Mouse (Mus musculus): ENCODE data around the gene Tapt1. TPM values are rescaled to one million over a fixed set of nuclear protein-coding genes. Genes with fewer than 3 reads are reported as not detected.

Gene Tapt1
- polyA plus RNA-seq, 1 experiment: 41.9 TPM

- Histone ChIP-seq H3K27ac (ENCODE audit: control insufficient read depth, insufficient read depth, low read depth, low read length, poor library complexity) (no peak overlapping the region), H3K4me1 (ENCODE audit: control insufficient read depth, insufficient read depth, low read length) (no peaks in the 10 kb centered on the region; the same call in 1 of the 2 replicates), H3K4me3 (replicated peaks; ENCODE audit: control insufficient read depth, low read depth, low read length) (no peak overlapping the region)
- TF ChIP-seq POLR2A (IDR thresholded peaks at IDR 0.05; ENCODE audit: borderline replicate concordance, control insufficient read depth, low read depth, low read length) (no peak), CTCF (IDR thresholded peaks at IDR 0.05; ENCODE audit: control insufficient read depth, insufficient read depth, low read length) (no peak)
- WGBS: 76% methylated on average over 4 of the region's 4 CpGs
Measured at GRCm38 (mm10) chr5:44242828-44243227, 16.4 kb upstream of the Tapt1 start.

GRCm38 (mm10) chr5:44241726-44242125, 15.3 kb upstream of the Tapt1 start:
- H3K4me1 ChIP-seq (ENCODE audit: control insufficient read depth, insufficient read depth, low read length): no peaks in the 10 kb centered on the region; the same call in 1 of the 2 replicates
- H3K27ac ChIP-seq (ENCODE audit: control insufficient read depth, insufficient read depth, low read depth, low read length, poor library complexity): no peak overlapping the region
- 77% methylated on average over 1 of the region's 1 CpGs for WGBS
- no peak overlapping the region for H3K4me3 ChIP-seq (replicated peaks; ENCODE audit: control insufficient read depth, low read depth, low read length)
- TF ChIP-seq CTCF (IDR thresholded peaks at IDR 0.05; ENCODE audit: control insufficient read depth, insufficient read depth, low read length) (no peak), POLR2A (IDR thresholded peaks at IDR 0.05; ENCODE audit: borderline replicate concordance, control insufficient read depth, low read depth, low read length) (no peak)

- no peak for TF ChIP-seq POLR2A (IDR thresholded peaks at IDR 0.05; ENCODE audit: borderline replicate concordance, control insufficient read depth, low read depth, low read length)
- TF ChIP-seq CTCF (IDR thresholded peaks at IDR 0.05; ENCODE audit: control insufficient read depth, insufficient read depth, low read length): no peak
- Histone ChIP-seq H3K4me3 (replicated peaks; ENCODE audit: control insufficient read depth, low read depth, low read length) (no peak overlapping the region), H3K4me1 (ENCODE audit: control insufficient read depth, insufficient read depth, low read length) (no peaks in the 10 kb centered on the region; the same call in 1 of the 2 replicates), H3K27ac (ENCODE audit: control insufficient read depth, insufficient read depth, low read depth, low read length, poor library complexity) (no peak overlapping the region)
- 37% methylated on average over 7 of the region's 7 CpGs for WGBS
Measured at GRCm38 (mm10) chr5:44239187-44240136, 13.0 kb upstream of the Tapt1 start.

GRCm38 (mm10) chr5:44238201-44238600, 11.8 kb upstream of the Tapt1 start:
- H3K27ac ChIP-seq (ENCODE audit: control insufficient read depth, insufficient read depth, low read depth, low read length, poor library complexity): no peak overlapping the region
- TF ChIP-seq POLR2A (IDR thresholded peaks at IDR 0.05; ENCODE audit: borderline replicate concordance, control insufficient read depth, low read depth, low read length) (no peak), CTCF (IDR thresholded peaks at IDR 0.05; ENCODE audit: control insufficient read depth, insufficient read depth, low read length) (no peak)
- no peaks in the 10 kb centered on the region; the same call in 1 of the 2 replicates for H3K4me1 ChIP-seq (ENCODE audit: control insufficient read depth, insufficient read depth, low read length)
- 8% methylated on average over 7 of the region's 7 CpGs for WGBS
- no peak overlapping the region for H3K4me3 ChIP-seq (replicated peaks; ENCODE audit: control insufficient read depth, low read depth, low read length)

- 90% methylated on average over 7 of the region's 7 CpGs for WGBS
- TF ChIP-seq POLR2A (IDR thresholded peaks at IDR 0.05; ENCODE audit: borderline replicate concordance, control insufficient read depth, low read depth, low read length) (no peak), CTCF (IDR thresholded peaks at IDR 0.05; ENCODE audit: control insufficient read depth, insufficient read depth, low read length) (no peak)
- H3K4me3 ChIP-seq (replicated peaks; ENCODE audit: control insufficient read depth, low read depth, low read length): no peak overlapping the region
Measured at GRCm38 (mm10) chr5:44234606-44235005, 8.2 kb upstream of the Tapt1 start.

GRCm38 (mm10) chr5:44233933-44234332, 7.5 kb upstream of the Tapt1 start:
- 82% methylated on average over 3 of the region's 3 CpGs for WGBS
- H3K4me1 ChIP-seq (ENCODE audit: control insufficient read depth, insufficient read depth, low read length): no peaks in the 10 kb centered on the region; the same call in 1 of the 2 replicates
- H3K27ac ChIP-seq (ENCODE audit: control insufficient read depth, insufficient read depth, low read depth, low read length, poor library complexity): no peak overlapping the region
- TF ChIP-seq CTCF (IDR thresholded peaks at IDR 0.05; ENCODE audit: control insufficient read depth, insufficient read depth, low read length): no peak
- no peak for TF ChIP-seq POLR2A (IDR thresholded peaks at IDR 0.05; ENCODE audit: borderline replicate concordance, control insufficient read depth, low read depth, low read length)
- no peak overlapping the region for H3K4me3 ChIP-seq (replicated peaks; ENCODE audit: control insufficient read depth, low read depth, low read length)

More at GRCm38 (mm10) chr5:44234606-44235005, 8.2 kb upstream of the Tapt1 start:
- H3K27ac ChIP-seq (ENCODE audit: control insufficient read depth, insufficient read depth, low read depth, low read length, poor library complexity): no peak overlapping the region
- H3K4me1 ChIP-seq (ENCODE audit: control insufficient read depth, insufficient read depth, low read length): no peaks in the 10 kb centered on the region; the same call in 1 of the 2 replicates

GRCm38 (mm10) chr5:44228756-44229155, 2.3 kb upstream of the Tapt1 start:
- WGBS: 64% methylated on average over 4 of the region's 4 CpGs
- Histone ChIP-seq H3K27ac (ENCODE audit: control insufficient read depth, insufficient read depth, low read depth, low read length, poor library complexity) (no peak overlapping the region), H3K4me1 (ENCODE audit: control insufficient read depth, insufficient read depth, low read length) (peaks cover 1% of the 10 kb centered on the region), H3K4me3 (replicated peaks; ENCODE audit: control insufficient read depth, low read depth, low read length) (no peak overlapping the region)
- TF ChIP-seq CTCF (IDR thresholded peaks at IDR 0.05; ENCODE audit: control insufficient read depth, insufficient read depth, low read length): no peak

GRCm38 (mm10) chr5:44228323-44228722, 1.9 kb upstream of the Tapt1 start:
- H3K4me3 ChIP-seq (replicated peaks; ENCODE audit: control insufficient read depth, low read depth, low read length): no peak overlapping the region
- TF ChIP-seq POLR2A (IDR thresholded peaks at IDR 0.05; ENCODE audit: borderline replicate concordance, control insufficient read depth, low read depth, low read length): no peak
- no peak for TF ChIP-seq CTCF (IDR thresholded peaks at IDR 0.05; ENCODE audit: control insufficient read depth, insufficient read depth, low read length)
- H3K27ac ChIP-seq (ENCODE audit: control insufficient read depth, insufficient read depth, low read depth, low read length, poor library complexity): no peak overlapping the region
- 78% methylated on average over 1 of the region's 1 CpGs for WGBS
- peaks cover 1% of the 10 kb centered on the region for H3K4me1 ChIP-seq (ENCODE audit: control insufficient read depth, insufficient read depth, low read length)

All from bone marrow, adult 2 months (tissue).